Mouse (Mus musculus) frontal cortex, adult (tissue): ENCODE measurements around the gene Cep57.

ENCODE experiments used
- ATAC-seq: cut with Nextera tagmentation; 2 replicates; pipeline ENCODE4 v1.9.2; 2017; ENCODE audit warnings: mild to moderate bottlenecking, moderate library complexity, mixed read lengths; ENCODE audit not compliant: low TSS enrichment

Cep57 gene

GRCm38 (mm10) chr9:13826832-13827405 is at the start of gene Cep57:
Cep57 (minus strand) TSS chr9:13827107.
- ATAC-seq: peak; percentile 86

- no peak for ATAC-seq
Measured at GRCm38 (mm10) chr9:13875340-13875739, 48.4 kb upstream of the Cep57 start.

- no peak for ATAC-seq
Measured at GRCm38 (mm10) chr9:13874359-13874758, 47.5 kb upstream of the Cep57 start.

- no peak for ATAC-seq
Measured at GRCm38 (mm10) chr9:13871631-13872030, 44.7 kb upstream of the Cep57 start.

GRCm38 (mm10) chr9:13867646-13868045 is 40.7 kb upstream of the Cep57 start:
- ATAC-seq: no peak

GRCm38 (mm10) chr9:13856777-13857176 is 29.9 kb upstream of the Cep57 start:
- ATAC-seq: no peak

- ATAC-seq: no peak
Measured at GRCm38 (mm10) chr9:13856247-13856646, 29.3 kb upstream of the Cep57 start.

- ATAC-seq: no peak
Measured at GRCm38 (mm10) chr9:13853876-13854275, 27.0 kb upstream of the Cep57 start.

GRCm38 (mm10) chr9:13848481-13849480 is 21.9 kb upstream of the Cep57 start:
- ATAC-seq: peak; percentile 96

- ATAC-seq: no peak
Measured at GRCm38 (mm10) chr9:13847591-13847990, 20.7 kb upstream of the Cep57 start.

- ATAC-seq: no peak
Measured at GRCm38 (mm10) chr9:13836726-13837125, 9.8 kb upstream of the Cep57 start.

GRCm38 (mm10) chr9:13835256-13835655 is 8.3 kb upstream of the Cep57 start:
- ATAC-seq: no peak

GRCm38 (mm10) chr9:13828087-13828441 is 1.2 kb upstream of the Cep57 start:
- peak; percentile 16 for ATAC-seq

GRCm38 (mm10) chr9:13827406-13828086 is 639 bp upstream of the Cep57 start, which contains the start of gene Fam76b:
Fam76b (plus strand) TSS chr9:13827716.
- ATAC-seq: peak; percentile 87

- ATAC-seq: peak; percentile 34
Measured at GRCm38 (mm10) chr9:13826391-13826805, 509 bp downstream of the Cep57 start.

GRCm38 (mm10) chr9:13825896-13826295 is 1.0 kb downstream of the Cep57 start:
- ATAC-seq: no peak

GRCm38 (mm10) chr9:13820774-13821173 is 6.1 kb downstream of the Cep57 start:
- ATAC-seq: no peak

- no peak for ATAC-seq
Measured at GRCm38 (mm10) chr9:13818369-13818768, 8.5 kb downstream of the Cep57 start.

- ATAC-seq: no peak
Measured at GRCm38 (mm10) chr9:13809937-13810336, 17.0 kb downstream of the Cep57 start.

GRCm38 (mm10) chr9:13807657-13808056 is 19.2 kb downstream of the Cep57 start:
- ATAC-seq: no peak

- ATAC-seq: no peak
Measured at GRCm38 (mm10) chr9:13806854-13807253, 20.1 kb downstream of the Cep57 start.

- ATAC-seq: no peak
Measured at GRCm38 (mm10) chr9:13804480-13804879, 22.4 kb downstream of the Cep57 start.
